Mouse (Mus musculus): ENCODE results near the gene S100a13. TPM values are rescaled to one million over a fixed set of nuclear protein-coding genes. Genes with fewer than 3 reads are reported as not detected.

Gene S100a13
- polyA plus RNA-seq, 1 experiment from 2014 or later: 54.3 TPM

DNA sequence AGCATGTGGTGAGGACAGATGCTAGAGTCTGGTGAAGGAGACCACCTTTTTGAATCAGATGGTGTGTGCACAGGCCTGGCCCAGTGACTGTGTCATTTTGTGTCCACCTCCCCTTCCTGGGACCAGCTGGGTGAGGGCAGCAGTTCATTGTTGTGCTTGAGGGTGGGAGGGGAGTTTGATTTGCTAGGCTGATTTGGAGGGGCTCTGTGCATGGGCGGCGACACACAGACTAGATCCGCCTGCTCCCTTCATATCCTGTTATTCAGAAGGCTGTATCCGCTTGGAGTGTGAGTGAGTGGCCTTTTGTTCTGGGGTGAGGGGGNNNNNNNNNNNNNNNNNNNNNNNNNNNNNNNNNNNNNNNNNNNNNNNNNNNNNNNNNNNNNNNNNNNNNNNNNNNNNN, 26.7 kb downstream of the S100a13 start:
- DNase-seq (ENCODE audit: low read depth, low spot score): no peak
- in situ Hi-C loops (cut with MboI; ENCODE audit: low pct_unique_long_range_greater_than_20kb): no loop called here
- CTCF ChIA-PET: interaction anchor here (0.9 kb wide), 1 partner anchor 40 kb away, joined by 3 read pairs; no protein-coding TSS in a partner anchor
- ATAC-seq: no peak
- POLR2A ChIA-PET: interaction anchor here (0.6 kb wide), 1 partner anchor 9 kb away, joined by 3 read pairs; no protein-coding TSS in a partner anchor
- no peaks in the 10 kb centered on the region for H3K27me3 ChIP-seq
- no peak for TF ChIP-seq CTCF (IDR thresholded peaks at IDR 0.05)

GRCm38 (mm10) chr3:90549676-90550420, 35.6 kb downstream of the S100a13 start:
- in situ Hi-C loops (cut with MboI; ENCODE audit: low pct_unique_long_range_greater_than_20kb): no loop called here
- POLR2A ChIA-PET: interaction anchor here (0.5 to 1.5 kb wide), 3 partner anchors 9 to 36 kb away, joined by 3 to 4 read pairs (median 4); no protein-coding TSS in a partner anchor
- TF ChIP-seq CTCF (IDR thresholded peaks at IDR 0.05): no peak
- CTCF ChIA-PET: interaction anchor here (0.9 to 3.0 kb wide), 8 partner anchors 10 to 65 kb away, joined by 3 to 10 read pairs (median 4); partner anchors contain the start of gene S100a16
- ATAC-seq: peak; percentile 74
- DNase-seq (ENCODE audit: low read depth, low spot score): peak; percentile 89
- H3K27me3 ChIP-seq: no peaks in the 10 kb centered on the region

DNA sequence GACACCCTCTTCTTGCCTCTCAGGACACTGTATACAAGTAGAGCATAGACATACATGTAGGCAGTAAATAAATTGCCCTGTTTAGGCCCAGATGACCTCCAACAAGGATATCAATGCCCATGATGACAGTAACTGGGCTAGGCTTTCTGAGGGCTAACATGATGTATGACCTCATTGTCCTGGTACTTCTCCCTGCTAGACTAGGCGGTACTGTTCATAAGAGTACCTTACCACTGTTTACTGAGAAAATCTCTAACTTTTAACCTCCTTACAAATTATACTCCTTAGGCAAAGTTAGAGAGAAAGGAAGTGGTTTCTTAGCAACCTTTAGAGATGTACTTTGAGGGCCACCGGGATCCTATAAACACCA, 36.2 kb downstream of the S100a13 start:
- CTCF ChIA-PET: interaction anchor here (0.9 to 1.6 kb wide), 4 partner anchors 25 to 65 kb away, joined by 3 to 4 read pairs (median 4); no protein-coding TSS in a partner anchor
- POLR2A ChIA-PET: no interaction called here
- no peak for ATAC-seq
- H3K27me3 ChIP-seq: no peaks in the 10 kb centered on the region
- TF ChIP-seq CTCF (IDR thresholded peaks at IDR 0.05): no peak
- DNase-seq (ENCODE audit: low read depth, low spot score): no peak
- in situ Hi-C loops (cut with MboI; ENCODE audit: low pct_unique_long_range_greater_than_20kb): no loop called here

DNA sequence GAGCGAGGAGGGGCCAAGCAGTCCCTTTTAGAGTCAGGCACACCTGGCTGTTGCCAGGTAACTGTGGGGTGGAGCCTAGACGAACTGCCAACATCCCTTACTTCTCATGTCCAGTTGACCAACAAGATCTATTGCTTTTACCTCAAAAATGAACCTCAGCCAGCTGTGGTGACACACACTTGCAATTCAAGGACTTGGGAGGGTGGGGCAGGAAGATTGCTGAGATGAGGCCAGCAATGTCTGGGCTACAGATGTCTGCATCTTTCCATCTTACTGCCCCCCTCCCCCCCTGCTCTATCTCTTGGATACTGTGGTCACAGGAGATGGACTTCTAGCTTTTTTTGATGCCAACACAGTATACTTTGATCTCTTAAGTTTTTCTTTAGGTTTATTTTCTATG, 38.0 kb downstream of the S100a13 start:
- ATAC-seq (no peak), DNase-seq (ENCODE audit: low read depth, low spot score) (no peak)
- in situ Hi-C loops (cut with MboI; ENCODE audit: low pct_unique_long_range_greater_than_20kb): no loop called here
- ChIA-PET POLR2A (no interaction called here), CTCF (interaction anchor here (0.8 to 5.1 kb wide), 3 partner anchors 8 to 23 kb away, joined by 3 to 20 read pairs (median 3); no protein-coding TSS in a partner anchor)
- H3K27me3 ChIP-seq: no peaks in the 10 kb centered on the region
- TF ChIP-seq CTCF (IDR thresholded peaks at IDR 0.05): no peak

GRCm38 (mm10) chr3:90555954-90556353, 41.7 kb downstream of the S100a13 start:
- POLR2A ChIA-PET: interaction anchor here (0.7 kb wide), 1 partner anchor 10 kb away, joined by 3 read pairs; no protein-coding TSS in a partner anchor
- H3K27me3 ChIP-seq: no peaks in the 10 kb centered on the region
- in situ Hi-C loops (cut with MboI; ENCODE audit: low pct_unique_long_range_greater_than_20kb): no loop called here
- TF ChIP-seq CTCF (IDR thresholded peaks at IDR 0.05): no peak
- no peak for ATAC-seq
- CTCF ChIA-PET: interaction anchor here (1.0 to 5.1 kb wide), 6 partner anchors 10 to 25 kb away, joined by 3 to 20 read pairs (median 4); partner anchors contain the start of gene S100a16
- DNase-seq (ENCODE audit: low read depth, low spot score): no peak

GRCm38 (mm10) chr3:90560008-90560628, 45.9 kb downstream of the S100a13 start, which contains the start of gene S100a3:
S100a3 (plus strand) TSS chr3:90560578.
- DNase-seq (ENCODE audit: low read depth, low spot score): no peak
- peaks cover 4% of the 10 kb centered on the region for H3K27me3 ChIP-seq
- POLR2A ChIA-PET: no interaction called here
- no peak for TF ChIP-seq CTCF (IDR thresholded peaks at IDR 0.05)
- in situ Hi-C loops (cut with MboI; ENCODE audit: low pct_unique_long_range_greater_than_20kb): no loop called here
- no peak for ATAC-seq
- CTCF ChIA-PET: interaction anchor here (0.9 to 3.3 kb wide), 7 partner anchors 11 to 92 kb away, joined by 3 to 17 read pairs (median 4); partner anchors contain the start of gene S100a14

Other genes starting within 250 kb of the S100a13 start
- 14.1 TPM for gene Dennd4b, start 249.2 kb upstream of the S100a13 start, polyA plus RNA-seq (2021)
- gene Gatad2b, start 221.3 kb upstream of the S100a13 start, polyA plus RNA-seq (2021): 40.8 TPM
- gene Slc27a3, start 124.5 kb upstream of the S100a13 start, polyA plus RNA-seq (2021): 2.9 TPM
- gene Ints3, start 80.8 kb upstream of the S100a13 start, polyA plus RNA-seq (2021): 77.8 TPM
- gene Npr1, start 48.6 kb upstream of the S100a13 start, polyA plus RNA-seq (2021): 5.3 TPM
- 129 TPM for gene Ilf2, start 38.3 kb upstream of the S100a13 start, polyA plus RNA-seq (2021)
- 104 TPM for gene Snapin, start 23.4 kb upstream of the S100a13 start, polyA plus RNA-seq (2021)
- 145 TPM for gene Chtop, start 4.9 kb upstream of the S100a13 start, polyA plus RNA-seq (2021)
- gene S100a1, start within 50 bp of the S100a13 start, polyA plus RNA-seq (2021): 190 TPM
- 0.19 TPM for gene S100a14, start 12.4 kb downstream of the S100a13 start, polyA plus RNA-seq (2021)
- 164 TPM for gene S100a16, start 22.8 kb downstream of the S100a13 start, polyA plus RNA-seq (2021)
- gene S100a3, start 46.1 kb downstream of the S100a13 start, polyA plus RNA-seq (2021): 7.0 TPM
- not detected for gene S100a2, start 75.8 kb downstream of the S100a13 start, polyA plus RNA-seq (2021)
- gene Gm42674, start 87.5 kb downstream of the S100a13 start, polyA plus RNA-seq (2021): not detected
- gene S100a4, start 89.3 kb downstream of the S100a13 start, polyA plus RNA-seq (2021): 44.0 TPM
- gene S100a5, start 94.1 kb downstream of the S100a13 start, polyA plus RNA-seq (2021): not detected
- 10,815 TPM for gene S100a6, start 98.4 kb downstream of the S100a13 start, polyA plus RNA-seq (2021)
- 4.9 TPM for gene S100a7a, start 139.6 kb downstream of the S100a13 start, polyA plus RNA-seq (2021)
- gene S100a8, start 154.5 kb downstream of the S100a13 start, polyA plus RNA-seq (2021): not detected
- not detected for gene S100a9, start 181.3 kb downstream of the S100a13 start, polyA plus RNA-seq (2021)
- 0.04 TPM for gene Pglyrp4, start 212.5 kb downstream of the S100a13 start, polyA plus RNA-seq (2021)

Measured in Patski (cell line).